Mouse (Mus musculus) megakaryocyte, embryonic 14.5 days (primary cell): ENCODE measurements at regions not wholly inside any gene's neighbourhood (a gene's known extent, or its start where the extent isn't known, plus 50 kb on each side); places are given as distances from the start of the nearest gene placed in this dataset.

ENCODE experiments used
- FLI1 ChIP-seq: IDR thresholded peaks from 2 replicates; pipeline ENCODE4 v1.6.1; 2012; ENCODE audit warnings: low read length, inconsistent platforms, mixed read lengths
- GATA1 ChIP-seq: IDR thresholded peaks from 3 replicates; pipeline ENCODE4 v1.6.1; 2012; ENCODE audit warnings: mixed read lengths, low read length, inconsistent platforms, borderline replicate concordance

- TF ChIP-seq GATA1: no peak
- no peak for TF ChIP-seq FLI1
Measured at GRCm38 (mm10) chr7:125384171-125384570, 60.3 kb upstream of the Kdm8 start.
